Mouse (Mus musculus) lung, postnatal 10 days (tissue): ENCODE measurements around the gene Slc38a10.
A peak's percentile ranks its signal among the peaks of the same experiment; 100 is the strongest.

Experiments used
- DNase-seq: peaks from one replicate; pipeline ENCODE4 v3.0.0; 2021

The Slc38a10 gene

GRCm38 (mm10) chr11:120136796-120137624 lies 14.1 kb downstream of the Slc38a10 start:
- peak; percentile 19 for DNase-seq

GRCm38 (mm10) chr11:120136195-120136594 lies 15.0 kb downstream of the Slc38a10 start:
- no peak for DNase-seq

GRCm38 (mm10) chr11:120134847-120135530 lies 16.2 kb downstream of the Slc38a10 start:
- DNase-seq: no peak

GRCm38 (mm10) chr11:120134148-120134547 lies 17.0 kb downstream of the Slc38a10 start:
- DNase-seq: no peak

- DNase-seq: no peak
Measured at GRCm38 (mm10) chr11:120129281-120129680, 21.9 kb downstream of the Slc38a10 start.

GRCm38 (mm10) chr11:120126845-120127244 lies 24.3 kb downstream of the Slc38a10 start:
- no peak for DNase-seq

GRCm38 (mm10) chr11:120122126-120122525 lies 29.0 kb downstream of the Slc38a10 start:
- no peak for DNase-seq

GRCm38 (mm10) chr11:120120642-120121420 lies 30.3 kb downstream of the Slc38a10 start:
- DNase-seq: peak; percentile 85

GRCm38 (mm10) chr11:120119936-120120541 lies 31.1 kb downstream of the Slc38a10 start:
- DNase-seq: no peak

GRCm38 (mm10) chr11:120119108-120119507 lies 32.0 kb downstream of the Slc38a10 start:
- no peak for DNase-seq

GRCm38 (mm10) chr11:120117626-120118025 lies 33.5 kb downstream of the Slc38a10 start:
- no peak for DNase-seq

GRCm38 (mm10) chr11:120114488-120115215 lies 36.5 kb downstream of the Slc38a10 start:
- no peak for DNase-seq

GRCm38 (mm10) chr11:120112136-120112535 lies 39.0 kb downstream of the Slc38a10 start:
- DNase-seq: peak; percentile 76

- DNase-seq: peak; percentile 65
Measured at GRCm38 (mm10) chr11:120111033-120111432, 40.1 kb downstream of the Slc38a10 start.

- no peak for DNase-seq
Measured at GRCm38 (mm10) chr11:120110554-120110953, 40.6 kb downstream of the Slc38a10 start.

- DNase-seq: no peak
Measured at GRCm38 (mm10) chr11:120109558-120110210, 41.5 kb downstream of the Slc38a10 start.

- DNase-seq: no peak
Measured at GRCm38 (mm10) chr11:120107796-120108195, 43.4 kb downstream of the Slc38a10 start.

GRCm38 (mm10) chr11:120107026-120107425 lies 44.1 kb downstream of the Slc38a10 start:
- no peak for DNase-seq

- DNase-seq: no peak
Measured at GRCm38 (mm10) chr11:120103431-120103997, 47.6 kb downstream of the Slc38a10 start.

GRCm38 (mm10) chr11:120101036-120101435 lies 50.1 kb downstream of the Slc38a10 start:
- DNase-seq: peak; percentile 78
